In genomic region chr4:144886460-144886859, GRCm38 (mm10) we compare ENCODE assay signal across 13 mouse cellular contexts. TPM values are rescaled to one million over a fixed set of nuclear protein-coding genes. Genes with fewer than 3 reads are reported as not detected.
DNase-seq lines count a peak whose midpoint lies in the region; ATAC-seq lines count a peak whose summit lies in the region.
"Had no signal": no experiment of that assay in that cellular context is flagged by ENCODE, and none has a peak within 500 bp of the region (broad histone marks: within the 10 kb centered on the region; RNA-seq: fewer than 3 reads in every experiment).

No protein-coding gene starts in this region.

- peak; percentile 76 for DNase-seq in heart, adult 11 months
- peak; percentile 78 for DNase-seq in midbrain, embryonic 14.5 days
- DNase-seq in midbrain, embryonic 11.5 days (ENCODE audit: low spot score, missing footprints) = no peak
- peak; percentile 60 to 72 for DNase-seq in layer of hippocampus, adult 8-10 months (ENCODE audit: low spot score in 2 of 2)
- peak; percentile 59 for DNase-seq in right cerebral cortex, postnatal 14 days
- DNase-seq: kidney, postnatal 25 days; lung, adult 18-20 months; thymus, postnatal 14 days had no signal

- H3K4me1 ChIP-seq in heart, embryonic 12.5 days (replicated peaks) = peaks cover 8% of the 10 kb centered on the region; the same call in 1 of the 2 replicates
- no peaks in the 10 kb centered on the region for H3K4me1 ChIP-seq in midbrain, embryonic 14.5 days (ENCODE audit: control insufficient read depth, insufficient read depth, low read length)
- H3K4me1 ChIP-seq in midbrain, embryonic 11.5 days (ENCODE audit: control insufficient read depth, insufficient read depth, low read length) = no peaks in the 10 kb centered on the region

- WGBS in heart, embryonic 12.5 days = 55% methylated on average over 6 of the region's 6 CpGs
- 50% methylated on average over 6 of the region's 6 CpGs for WGBS in midbrain, embryonic 14.5 days
- WGBS in midbrain, embryonic 11.5 days = 68% methylated on average over 6 of the region's 6 CpGs

- H3K27ac ChIP-seq in heart, embryonic 12.5 days (ENCODE audit: poor library complexity, severe bottlenecking) = no peak overlapping the region
- H3K27ac ChIP-seq in midbrain, embryonic 14.5 days (replicated peaks; ENCODE audit: low read depth, low read length) = no peak overlapping the region
- H3K27ac ChIP-seq in midbrain, embryonic 11.5 days (ENCODE audit: low read depth, low read length) = no peak overlapping the region

- no peak for ATAC-seq in heart, embryonic 12.5 days (ENCODE audit: insufficient number of reproducible peaks, low FRiP score)
- ATAC-seq in midbrain, embryonic 14.5 days (ENCODE audit: low FRiP score, low TSS enrichment) = no peak
- no peak for ATAC-seq in midbrain, embryonic 11.5 days (ENCODE audit: low FRiP score)
- no peak for ATAC-seq in erythroblast, adult 5-6 weeks (replicated peaks; ENCODE audit: low FRiP score, poor library complexity, severe bottlenecking)
- ATAC-seq: intestine, embryonic 16.5 days; Patski had no signal

- H3K9me3 ChIP-seq in heart, embryonic 12.5 days (replicated peaks) = 0 out of 2 replicates have a peak, but pooled peaks cover 3% of the 10 kb centered on the region
- H3K9me3 ChIP-seq in midbrain, embryonic 14.5 days (ENCODE audit: control insufficient read depth, low read length) = no peaks in the 10 kb centered on the region
- H3K9me3 ChIP-seq in midbrain, embryonic 11.5 days (ENCODE audit: control insufficient read depth, low read length) = no peaks in the 10 kb centered on the region
- H3K9me3 ChIP-seq: limb, embryonic 12.5 days had no signal

- H3K27me3 ChIP-seq in heart, embryonic 12.5 days (replicated peaks) = peaks cover 5% of the 10 kb centered on the region; the same call in 1 of the 2 replicates
- peaks cover 5% of the 10 kb centered on the region for H3K27me3 ChIP-seq in midbrain, embryonic 14.5 days (ENCODE audit: control insufficient read depth, insufficient read depth, low read length)
- peaks cover 6% of the 10 kb centered on the region for H3K27me3 ChIP-seq in midbrain, embryonic 11.5 days (ENCODE audit: control insufficient read depth, insufficient read depth, low read length)
- H3K27me3 ChIP-seq: limb, embryonic 12.5 days; Patski had no signal

- no peak overlapping the region for H3K4me2 ChIP-seq in heart, embryonic 12.5 days
- H3K4me2 ChIP-seq in midbrain, embryonic 14.5 days (ENCODE audit: low read length) = no peak overlapping the region
- H3K4me2 ChIP-seq in midbrain, embryonic 11.5 days = no peak overlapping the region
- H3K4me2 ChIP-seq: limb, embryonic 12.5 days had no signal

- H3K4me3 ChIP-seq in heart, embryonic 12.5 days = no peak overlapping the region
- H3K4me3 ChIP-seq in midbrain, embryonic 14.5 days (replicated peaks; ENCODE audit: low read depth, low read length) = no peak overlapping the region
- H3K4me3 ChIP-seq in midbrain, embryonic 11.5 days (ENCODE audit: low read depth, low read length) = no peak overlapping the region
- H3K4me3 ChIP-seq: limb, embryonic 12.5 days had no signal

- no peak overlapping the region for H3K9ac ChIP-seq in heart, embryonic 12.5 days
- no peak overlapping the region for H3K9ac ChIP-seq in midbrain, embryonic 14.5 days (replicated peaks; ENCODE audit: low read length)
- no peak overlapping the region for H3K9ac ChIP-seq in midbrain, embryonic 11.5 days (ENCODE audit: low read length)
- H3K9ac ChIP-seq: limb, embryonic 12.5 days had no signal

- H3K36me3 ChIP-seq in heart, embryonic 12.5 days = no peaks in the 10 kb centered on the region
- H3K36me3 ChIP-seq in midbrain, embryonic 14.5 days (ENCODE audit: control insufficient read depth, insufficient read depth, low read length) = no peaks in the 10 kb centered on the region
- H3K36me3 ChIP-seq in midbrain, embryonic 11.5 days (ENCODE audit: control insufficient read depth, insufficient read depth, low read length) = no peaks in the 10 kb centered on the region
- H3K36me3 ChIP-seq: limb, embryonic 12.5 days had no signal

RNA-seq across cellular contexts. Expression of gene Dhrs3, which starts 6.2 kb away (rescaled TPM):
- polyA plus RNA-seq in heart, embryonic 12.5 days (2016; fragmentation: Nextera tagmentation; extraction: Ambion mirVana) = 28.4 and 30.0 TPM in 2 replicates
- 47.1 and 51.6 TPM in 2 replicates for polyA plus RNA-seq in midbrain, embryonic 14.5 days (2014; fragmentation: Nextera tagmentation; extraction: Ambion mirVana)
- 5.9 and 7.9 TPM in 2 replicates for polyA plus RNA-seq in midbrain, embryonic 11.5 days (2014; fragmentation: Nextera tagmentation; extraction: Ambion mirVana)
- 10 to 100 TPM; 28.7 to 41.1 (median 35.0) TPM for total RNA-seq in layer of hippocampus, adult 8-10 months (2022)
- total RNA-seq in erythroblast, adult 5-6 weeks (2015; ENCODE audit: low replicate concordance) = 13.6 and 14.4 TPM in 2 replicates
- total RNA-seq in erythroblast, adult 5-6 weeks (2017; ENCODE audit: low replicate concordance) = 10.3 and 16.5 TPM in 2 replicates
